Mouse (Mus musculus) cerebellum, postnatal 36 days (tissue): Measurements from ENCODE around the gene Cspg4.

Source experiments
- DNase-seq, 2 experiments: peaks; one replicate each; pipeline ENCODE4 v3.0.0; 2021 to 2022; ENCODE audit warnings: mixed read lengths in 2 of 2

Gene Cspg4

DNA sequence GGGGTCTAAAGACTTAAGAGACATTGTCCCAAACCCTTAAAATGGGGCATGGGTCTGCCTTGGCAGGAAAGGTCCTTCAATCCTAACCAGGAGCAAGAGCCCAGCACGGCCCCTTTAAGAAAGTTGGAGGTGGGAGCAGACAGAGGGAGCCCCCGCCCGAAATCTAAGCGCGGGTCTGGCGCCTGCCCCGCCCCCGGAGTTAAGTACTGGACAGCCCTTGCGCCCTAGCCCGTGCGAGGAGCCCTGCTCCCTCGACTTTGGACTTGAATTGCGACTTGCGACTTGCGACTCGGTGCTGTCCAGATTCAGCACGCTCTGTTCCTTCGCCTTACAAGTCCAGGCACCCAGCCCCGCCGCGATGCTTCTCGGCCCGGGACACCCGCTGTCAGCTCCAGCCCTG lies at the start of gene Cspg4:
Gene Cspg4 (plus strand): TSS at position 202 of the 400 bp plus-strand sequence.
- no peak for DNase-seq

- peak; percentile 47 to 51 for DNase-seq
Observed at GRCm38 (mm10) chr9:56824900-56825299, 39.9 kb upstream of the Cspg4 start.

GRCm38 (mm10) chr9:56825476-56826213 lies 39.2 kb upstream of the Cspg4 start:
- DNase-seq, result peak in 1 of 2 experiments; percentile 15

DNA sequence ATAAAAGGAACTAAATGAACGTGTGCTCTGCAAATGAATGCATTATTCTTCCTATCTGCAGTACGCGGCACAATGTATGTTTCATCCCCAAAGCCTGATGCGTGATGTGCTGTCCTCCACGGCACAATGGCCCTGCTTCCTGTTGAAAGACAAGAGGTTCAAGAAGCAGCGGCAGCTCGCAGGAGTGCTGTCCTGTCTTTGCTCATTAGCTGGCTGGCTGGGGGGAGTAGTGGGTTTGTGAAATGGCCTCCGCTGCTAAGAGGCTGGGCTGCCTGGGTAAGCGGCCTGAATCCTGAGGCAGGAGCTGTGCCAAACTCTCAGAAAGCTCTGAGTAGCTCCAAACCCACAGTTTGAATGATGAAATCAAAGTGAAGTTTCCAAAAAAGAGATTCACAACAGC lies 36.7 kb upstream of the Cspg4 start:
- DNase-seq, result no peak

DNA sequence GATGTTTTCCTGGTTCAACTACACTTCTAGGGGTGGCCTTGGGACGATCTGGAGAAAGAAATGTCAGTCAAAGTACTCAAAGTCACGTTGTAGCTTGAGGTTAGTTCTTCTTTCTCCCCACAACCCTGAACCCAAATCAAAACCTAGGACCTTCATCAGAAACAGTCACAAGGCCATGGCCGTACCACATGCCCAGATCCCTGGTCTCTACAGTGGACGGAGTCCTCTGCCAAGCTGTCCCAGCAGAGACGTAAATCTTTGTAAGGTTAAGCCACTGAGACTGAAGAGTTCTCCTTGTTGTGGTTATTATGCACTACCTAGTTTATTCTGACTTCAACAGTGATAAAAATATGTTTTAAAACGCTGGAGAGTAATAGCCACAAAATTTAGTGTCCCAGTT lies 36.0 kb upstream of the Cspg4 start:
- no peak for DNase-seq

DNA sequence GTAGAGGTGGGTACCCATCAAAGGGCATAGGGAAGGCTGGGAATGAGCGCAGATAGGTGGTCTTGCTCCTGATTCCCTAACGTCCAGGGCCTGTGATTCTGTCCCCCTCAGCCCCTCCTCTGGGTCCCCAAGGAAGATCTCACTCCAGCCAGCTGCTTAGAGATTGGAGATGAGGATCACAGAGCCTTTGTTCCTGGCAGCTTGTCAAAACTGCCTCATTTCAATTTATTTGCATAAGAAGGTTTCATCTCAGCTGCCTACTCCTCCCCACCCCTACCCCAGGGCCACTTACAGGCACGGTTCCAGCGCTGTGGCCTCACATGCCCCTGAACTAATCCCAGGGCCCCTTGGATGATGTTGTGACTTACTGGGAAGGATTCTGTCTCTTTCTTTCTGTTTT lies 34.7 kb upstream of the Cspg4 start:
- no peak for DNase-seq

- no peak for DNase-seq
Observed at GRCm38 (mm10) chr9:56831904-56832303, 32.9 kb upstream of the Cspg4 start.

DNA sequence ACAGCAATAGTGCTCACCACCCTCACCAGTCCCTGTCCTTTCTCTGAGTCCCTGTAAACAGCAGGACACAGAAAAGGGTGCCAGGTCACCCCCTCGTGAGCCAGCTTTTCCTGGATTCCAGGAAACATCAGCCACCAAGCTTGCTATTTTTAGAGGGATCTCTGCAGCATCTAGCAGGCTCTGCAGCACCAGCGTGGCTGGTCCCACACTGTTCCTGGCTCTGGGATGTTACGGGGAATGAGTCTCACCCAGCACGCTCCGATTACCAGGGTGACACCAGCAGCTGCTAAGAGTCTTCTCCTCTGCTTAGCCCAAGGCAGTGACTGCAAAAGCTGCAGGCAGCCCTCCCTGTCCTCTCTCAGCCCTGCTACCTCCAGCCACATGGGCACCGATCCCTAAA lies 31.9 kb upstream of the Cspg4 start:
- DNase-seq, result no peak

DNA sequence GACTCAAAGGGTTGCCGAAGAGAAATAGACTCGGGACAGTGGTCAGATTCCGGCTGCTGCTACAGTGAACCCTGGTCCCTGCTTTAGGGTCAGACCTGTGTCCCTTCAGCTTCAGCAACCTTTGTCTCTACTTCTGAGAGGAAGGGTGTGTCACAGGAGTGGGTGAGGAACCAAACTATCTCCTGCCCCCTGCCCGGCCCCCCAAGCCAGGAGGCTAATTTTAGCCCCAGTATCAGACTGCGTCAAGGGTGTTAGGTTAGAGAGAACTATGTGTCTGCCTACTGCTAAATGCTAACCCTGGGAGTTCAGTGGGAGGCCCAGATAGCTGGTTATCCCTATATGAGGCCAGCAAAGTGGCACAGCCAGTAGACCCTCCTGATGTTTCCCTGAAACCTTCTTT lies 29.7 kb upstream of the Cspg4 start:
- no peak for DNase-seq

DNA sequence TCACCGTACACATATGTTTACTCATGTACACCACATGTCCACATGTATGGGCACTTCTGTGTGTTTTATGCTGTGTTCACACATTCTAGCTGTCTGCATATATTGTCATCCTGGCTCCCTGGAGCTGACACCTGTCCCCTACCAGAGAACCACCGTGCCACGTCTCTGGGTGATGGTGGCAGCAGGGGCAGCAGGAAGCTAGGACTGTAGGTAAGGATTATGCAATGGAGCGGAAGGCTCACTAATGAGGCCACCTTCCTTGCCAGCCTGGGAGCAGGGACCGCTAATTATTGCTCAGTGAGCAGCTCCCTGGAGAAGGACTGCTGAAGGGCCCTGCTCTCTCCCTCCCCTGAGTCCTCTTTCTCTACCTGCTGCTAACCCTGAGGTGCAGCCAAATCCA lies 24.1 kb upstream of the Cspg4 start:
- DNase-seq, result peak; percentile 33 to 39

- DNase-seq, result no peak
Observed at GRCm38 (mm10) chr9:56841864-56842263, 23.0 kb upstream of the Cspg4 start.

GRCm38 (mm10) chr9:56842303-56842719 lies 22.5 kb upstream of the Cspg4 start:
- no peak for DNase-seq

DNA sequence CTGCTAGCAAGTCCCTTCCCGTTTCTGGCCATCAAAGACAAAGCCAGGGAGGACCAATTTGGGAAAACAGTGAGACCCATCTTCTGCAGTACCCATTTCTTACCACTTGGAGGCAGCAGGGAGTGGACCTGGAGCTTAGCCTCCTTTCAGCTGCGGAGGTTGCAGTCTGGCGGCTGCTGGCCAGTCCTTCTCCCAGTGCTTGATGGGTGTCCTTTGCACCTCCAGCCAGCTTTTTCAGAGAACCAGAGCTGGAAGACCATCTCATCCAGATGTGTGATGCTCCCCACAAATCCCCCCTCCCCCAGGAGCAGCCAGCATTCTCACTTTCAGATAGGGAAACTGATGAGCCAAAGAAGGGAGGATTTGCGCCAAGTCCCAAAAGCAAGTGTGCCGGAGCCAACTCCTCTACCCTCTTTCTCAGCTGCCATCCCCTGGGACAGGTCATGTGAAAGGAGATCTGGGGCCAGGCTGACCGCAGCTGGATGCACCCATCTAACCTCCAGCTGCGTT lies 21.1 kb upstream of the Cspg4 start:
- peak; percentile 74 to 83 for DNase-seq

GRCm38 (mm10) chr9:56844644-56845043 lies 20.2 kb upstream of the Cspg4 start:
- DNase-seq, result no peak

- peak; percentile 75 to 77 for DNase-seq
Observed at GRCm38 (mm10) chr9:56847523-56847922, 17.3 kb upstream of the Cspg4 start.

- no peak for DNase-seq
Observed at GRCm38 (mm10) chr9:56850128-56850904, 14.5 kb upstream of the Cspg4 start.

DNA sequence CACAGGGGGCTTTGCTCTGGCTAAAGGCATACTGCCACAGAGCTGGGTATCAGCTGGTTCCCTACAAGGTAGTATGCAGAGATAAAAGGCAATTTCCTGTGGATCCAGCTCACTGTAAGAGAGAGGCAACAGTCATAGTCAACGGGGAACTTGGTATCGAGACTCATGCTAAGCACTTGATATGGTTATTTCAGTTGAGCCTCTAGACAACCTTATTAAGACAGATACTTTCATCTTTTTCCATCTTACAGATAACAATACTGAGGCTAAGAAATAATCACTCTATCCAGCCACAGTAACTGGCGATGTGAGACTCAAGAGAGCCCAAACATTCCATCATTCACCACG lies 14.0 kb upstream of the Cspg4 start:
- DNase-seq, result no peak

DNA sequence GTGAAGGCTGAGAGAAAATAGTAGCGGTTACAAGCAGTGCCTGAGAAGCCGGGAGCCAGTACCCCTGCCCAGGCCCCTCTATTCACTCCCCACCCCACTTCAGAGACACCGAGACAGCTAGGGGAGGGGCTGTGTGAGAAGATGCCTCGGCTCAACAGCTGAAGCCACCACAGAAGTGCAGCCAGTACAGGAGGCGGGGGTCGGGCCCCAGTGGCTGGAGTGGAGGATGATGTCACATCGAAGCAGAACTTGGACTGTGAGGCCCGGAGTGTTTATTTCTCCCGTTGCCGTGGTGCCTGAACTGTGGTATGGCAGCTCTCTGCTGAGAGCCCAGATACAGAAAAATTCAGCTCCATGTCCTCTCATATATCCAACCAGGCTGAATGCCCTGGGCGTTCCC lies 13.1 kb upstream of the Cspg4 start:
- DNase-seq, result no peak

GRCm38 (mm10) chr9:56857463-56857862 lies 7.4 kb upstream of the Cspg4 start:
- DNase-seq, result no peak

DNA sequence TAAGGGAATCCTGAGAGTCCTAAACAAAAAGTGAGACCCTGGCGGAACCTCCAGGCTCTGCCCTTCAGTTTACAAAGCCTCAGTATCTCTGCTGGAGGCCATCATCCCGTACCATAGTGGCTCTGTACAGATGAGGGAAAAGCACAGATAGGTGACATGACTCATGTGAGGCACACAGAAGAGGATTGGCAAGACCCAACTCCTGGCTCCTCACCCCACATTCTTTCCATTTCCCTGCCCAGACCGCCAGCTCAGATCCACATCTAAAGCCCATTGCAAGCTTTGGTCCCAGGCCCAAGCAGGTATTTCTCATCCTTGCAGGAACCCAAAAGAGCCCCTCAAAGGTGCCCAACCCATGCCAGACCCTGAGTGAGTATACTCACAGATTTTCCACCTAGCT lies 4.8 kb upstream of the Cspg4 start:
- DNase-seq, result no peak

DNA sequence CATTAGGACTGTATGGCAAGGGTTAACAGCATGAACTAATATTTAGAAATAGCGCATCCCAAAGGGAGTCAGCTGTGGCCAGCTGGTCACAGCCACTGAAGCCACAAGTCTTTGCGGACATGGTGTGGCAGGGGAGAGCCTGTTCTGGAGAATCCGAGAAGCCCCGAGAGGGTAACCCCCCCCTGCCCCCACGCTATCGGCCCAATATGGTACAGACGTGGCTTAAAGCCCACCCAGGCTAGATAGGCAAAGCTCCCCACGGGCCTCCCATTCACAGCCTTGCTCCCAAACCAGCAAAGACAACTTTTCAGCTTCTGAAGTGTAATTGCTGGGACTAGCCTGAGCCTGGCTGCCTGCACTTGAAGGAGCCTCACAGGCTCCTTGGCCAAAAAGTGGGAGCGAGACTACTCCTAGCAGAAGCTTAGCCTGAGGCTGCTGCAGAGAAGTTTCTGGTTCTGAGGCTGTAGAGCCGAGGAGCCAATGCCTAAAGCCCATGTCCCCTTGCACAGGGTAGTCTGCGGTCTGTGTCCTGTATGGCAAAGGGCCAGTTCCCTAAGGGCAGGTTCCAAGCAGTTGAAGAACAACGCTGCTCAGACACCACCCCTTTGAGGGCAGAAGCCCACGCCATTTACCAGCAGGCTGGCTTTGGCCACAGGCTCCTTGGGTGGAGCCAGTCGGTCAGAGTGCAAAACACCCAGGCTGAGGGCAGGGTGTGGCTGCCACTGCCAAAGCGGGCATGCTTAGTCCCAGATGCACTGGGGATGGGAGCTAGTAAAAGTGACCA lies 4.2 kb upstream of the Cspg4 start:
- no peak for DNase-seq

- no peak for DNase-seq
Observed at GRCm38 (mm10) chr9:56862863-56863262, 2.0 kb upstream of the Cspg4 start.

- DNase-seq, result no peak
Observed at GRCm38 (mm10) chr9:56864216-56864729, 560 bp upstream of the Cspg4 start, which contains the start of gene Odf3l1. Gene Odf3l1, minus strand, starts transcription at chr9:56864679.
